Mouse (Mus musculus) gastrocnemius, adult 8-10 months (tissue): ENCODE measurements around the gene Ulbp1. TPM values are rescaled to one million over a fixed set of nuclear protein-coding genes. Genes with fewer than 3 reads are reported as not detected.
"Not testable (repeated sequence)": the region's sequence is repeated elsewhere in the genome, so short reads cannot be mapped to it uniquely, and the experiment has no call there.

ENCODE experiments used
- DNase-seq, 2 experiments: peaks; one replicate each; pipeline ENCODE4 v3.0.0; 2022; ENCODE audit warnings: low spot score in 2 of 2
- total RNA-seq, 4 experiments: library from RNA; stranded (reverse); gene quantifications; 2 replicates each; pipeline ENCODE4 v1.2.4; 2022

Gene Ulbp1
- total RNA-seq = under 1 TPM in 3 of 4 experiments, not detected in 1; 0.05 to 0.13 (median 0.12) TPM

GRCm38 (mm10) chr10:7473197-7473889 is at the start of gene Ulbp1:
Gene Ulbp1 (minus strand): TSS chr10:7473638.
- DNase-seq = peak; percentile 17 to 19

- not testable (repeated sequence) for DNase-seq
These were observed 24.7 kb upstream of the Ulbp1 start for GRCm38 (mm10) chr10:7498180-7498579.

GRCm38 (mm10) chr10:7492384-7492783 is 18.9 kb upstream of the Ulbp1 start:
- not testable (repeated sequence) for DNase-seq

DNA sequence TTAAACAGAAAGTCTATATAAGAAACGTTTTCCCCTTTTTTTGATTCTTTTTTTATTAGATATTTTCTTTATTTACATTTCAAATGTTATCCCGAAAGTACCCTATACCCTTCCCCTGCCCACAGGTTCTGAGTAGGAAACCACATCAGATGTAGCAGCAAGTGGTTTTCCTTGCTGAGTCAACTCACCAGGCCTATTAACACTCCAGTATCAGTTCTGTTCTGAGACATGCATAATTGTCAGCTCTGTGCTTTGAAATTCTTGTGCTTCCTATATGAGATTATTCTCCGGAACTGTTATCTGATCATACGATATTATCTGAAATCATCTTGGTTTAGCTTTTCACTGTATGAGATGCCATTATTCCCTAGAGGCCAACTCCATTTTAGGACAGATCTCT is 10.2 kb upstream of the Ulbp1 start:
- no peak for DNase-seq

DNA sequence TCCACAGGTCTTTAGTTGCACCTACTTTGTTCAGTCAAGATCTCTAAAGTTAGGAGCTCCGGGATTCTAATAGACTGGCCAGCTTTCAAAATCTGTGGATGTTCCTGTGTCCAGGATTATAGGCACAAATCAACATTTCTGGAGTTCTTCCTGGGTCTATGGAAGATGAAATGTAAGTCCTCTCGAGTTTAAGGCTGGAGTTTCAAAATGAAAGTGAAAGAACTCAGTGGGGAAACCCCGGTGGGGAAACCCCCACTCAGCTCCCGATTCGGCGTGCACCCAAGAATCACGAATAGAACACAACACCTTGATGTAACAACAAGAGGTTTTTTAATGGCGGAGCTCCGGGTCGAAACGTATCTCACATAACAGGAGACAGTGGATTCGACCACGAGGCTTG is 787 bp upstream of the Ulbp1 start:
- DNase-seq = not testable (repeated sequence)

- DNase-seq = no peak
These were observed 1.8 kb downstream of the Ulbp1 start for GRCm38 (mm10) chr10:7471664-7472063.

DNA sequence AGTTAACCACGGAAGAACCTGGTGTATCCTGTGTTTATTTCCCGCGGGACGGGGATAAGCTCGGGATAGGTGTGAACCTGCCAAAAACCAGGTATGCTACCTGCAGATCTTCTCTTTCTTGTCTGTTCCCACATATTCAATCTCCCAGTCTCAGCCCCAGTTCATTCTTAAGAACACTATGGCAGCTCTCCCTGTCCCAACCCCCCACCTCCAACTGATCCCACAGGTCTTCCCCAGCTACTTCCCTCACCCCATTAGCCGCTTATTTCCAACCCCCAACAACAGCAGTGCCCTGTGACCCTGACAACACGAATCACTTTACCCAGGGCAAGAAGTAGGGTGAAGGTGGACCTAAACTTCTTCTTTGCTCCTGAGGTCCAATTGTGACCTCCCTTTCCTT is 3.0 kb downstream of the Ulbp1 start:
- DNase-seq = no peak

DNA sequence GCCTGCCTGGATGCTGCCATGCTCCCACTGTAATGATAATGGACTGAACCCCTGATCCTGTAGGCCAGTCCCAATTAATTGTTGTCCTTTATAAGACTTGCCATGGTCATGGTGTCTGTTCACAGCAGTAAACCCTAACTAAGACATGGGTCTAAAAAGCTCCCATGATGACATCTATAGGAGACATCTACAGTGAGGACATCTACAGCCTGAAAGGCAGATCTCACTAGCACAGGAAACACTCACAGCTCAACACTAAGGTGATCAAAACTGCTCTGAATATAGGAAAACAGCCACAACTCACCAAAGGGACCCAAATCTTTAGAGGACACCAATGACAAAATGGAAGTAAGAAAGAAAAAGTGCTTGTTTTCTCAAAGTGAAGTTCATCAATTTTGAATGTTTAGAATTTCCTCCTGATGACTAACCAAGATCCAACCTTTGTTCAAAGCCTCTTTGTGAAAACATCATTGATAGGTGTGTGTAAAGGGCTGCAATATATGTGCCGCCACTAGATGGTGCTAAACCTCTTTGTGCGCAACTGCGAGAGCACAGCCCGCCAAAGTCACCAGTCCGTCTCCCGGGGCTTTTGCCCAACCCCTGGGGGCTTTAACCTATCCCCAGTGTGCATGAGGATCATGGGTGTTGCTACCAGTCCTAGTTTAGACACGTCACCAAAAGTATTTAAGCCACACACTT is 3.6 kb downstream of the Ulbp1 start:
- peak; percentile 14 to 29 for DNase-seq

- DNase-seq = no peak
These were observed 11.4 kb downstream of the Ulbp1 start for GRCm38 (mm10) chr10:7462006-7462405.

DNA sequence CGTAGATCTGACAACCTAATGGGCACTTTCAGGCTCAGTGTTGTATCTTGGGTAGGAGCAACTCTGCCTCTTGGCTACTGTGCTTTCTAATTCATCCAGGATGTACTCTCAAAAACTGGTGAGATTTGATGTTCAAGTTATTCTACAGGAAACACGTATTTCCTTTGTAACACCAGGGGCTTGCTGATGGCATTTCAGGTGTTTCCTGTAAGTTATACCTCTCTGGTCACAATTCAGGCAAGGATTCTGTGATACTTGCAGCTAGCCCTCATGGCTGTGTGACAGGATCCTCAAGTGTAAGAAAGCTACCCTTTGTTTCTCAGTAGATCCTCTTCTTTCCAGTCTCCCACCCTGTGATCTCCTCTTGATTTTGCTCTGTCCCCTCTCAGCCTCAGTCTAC is 34.5 kb downstream of the Ulbp1 start:
- no peak for DNase-seq

DNA sequence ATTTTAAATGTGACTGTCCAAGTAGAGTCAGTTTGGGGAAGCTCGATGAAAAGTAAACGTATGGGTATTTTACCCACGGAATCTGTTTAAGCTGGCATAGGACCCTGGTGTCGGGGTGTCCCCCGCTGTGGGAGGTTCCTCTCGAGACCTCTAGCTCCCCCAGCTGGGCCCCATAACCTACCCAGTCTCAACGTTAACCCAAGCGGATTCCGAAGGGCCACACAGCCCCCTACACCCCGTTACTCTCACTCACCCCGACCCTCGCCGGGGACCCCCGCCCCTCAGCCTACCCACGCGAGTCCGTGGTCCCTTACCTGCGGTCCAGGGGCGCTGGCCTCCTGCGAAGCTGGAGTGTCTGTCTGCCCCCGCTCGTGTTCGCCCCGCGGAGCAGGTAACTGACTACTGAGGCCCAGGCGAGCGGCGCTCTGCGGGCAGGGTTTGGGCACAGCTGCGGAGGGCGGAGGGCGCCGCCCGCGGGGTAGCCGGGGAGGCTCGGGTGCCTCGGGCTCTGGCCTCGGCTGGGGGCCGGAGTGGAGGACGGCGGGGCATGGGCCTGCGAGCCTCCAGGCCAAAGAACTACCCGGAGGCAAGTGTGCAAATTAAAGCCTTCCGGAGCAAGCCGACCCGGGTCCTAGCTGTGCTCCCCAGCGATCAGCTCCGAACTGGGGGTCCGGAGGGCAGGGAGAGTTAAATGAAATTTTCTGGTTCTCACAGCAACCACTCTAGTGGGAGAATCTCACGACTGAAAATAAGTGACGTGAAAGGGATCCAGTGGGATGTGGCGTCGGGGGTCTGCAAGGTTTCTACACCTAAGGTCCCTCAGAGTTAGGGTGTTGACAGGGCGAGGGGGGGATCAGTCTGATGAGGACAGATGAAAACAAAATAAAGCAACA is 80.0 kb downstream of the Ulbp1 start:
- no peak for DNase-seq

- no peak for DNase-seq
These were observed 81.2 kb downstream of the Ulbp1 start for GRCm38 (mm10) chr10:7391935-7392930.

DNA sequence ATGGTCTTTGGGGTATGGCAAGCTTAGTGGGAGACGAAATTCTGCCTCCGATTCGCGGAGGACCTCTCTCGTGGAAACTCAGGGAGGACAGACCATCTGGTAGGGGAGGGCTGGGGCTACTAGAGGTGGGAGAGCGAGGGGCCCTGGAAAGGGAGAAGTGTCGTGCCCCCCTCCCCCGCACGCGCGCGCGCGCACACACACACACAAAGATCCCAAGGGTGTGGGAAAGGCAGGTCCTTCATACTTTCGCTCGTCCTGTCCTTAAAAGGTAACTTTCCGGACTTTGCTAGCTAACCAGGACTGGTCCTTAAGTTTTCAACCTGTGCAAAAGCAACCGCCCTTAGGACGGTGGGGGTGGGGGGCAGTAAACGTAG is 81.9 kb downstream of the Ulbp1 start:
- no peak for DNase-seq

DNA sequence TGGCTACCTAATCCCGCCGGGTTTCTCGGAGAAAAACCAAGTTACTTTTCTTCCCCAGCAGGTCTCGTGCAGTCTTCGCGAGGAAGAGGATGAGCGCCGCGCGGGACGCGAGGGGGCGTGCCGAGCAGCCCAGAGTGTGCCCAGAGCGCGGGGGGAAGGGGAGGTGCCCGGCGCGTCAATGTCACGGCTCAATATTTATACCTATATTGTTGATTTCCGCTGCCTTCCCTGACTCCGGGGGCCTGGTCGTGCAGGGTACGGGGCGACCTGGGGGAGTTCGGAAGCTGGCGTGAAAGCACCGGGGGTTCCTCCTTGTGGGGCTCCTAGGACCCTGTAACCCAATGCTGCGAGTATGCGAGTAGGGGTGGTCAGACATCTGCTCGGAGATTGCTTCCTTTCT is 82.3 kb downstream of the Ulbp1 start:
- no peak for DNase-seq

Other genes starting within 250 kb of the Ulbp1 start
- gene Lrp11, start 116.2 kb upstream of the Ulbp1 start, total RNA-seq = 1 to 10 TPM in 3 of 4 experiments, under 1 TPM in 1; 0.99 to 1.3 (median 1.1) TPM
- 1 to 10 TPM; 5.4 to 6.5 (median 5.7) TPM for gene Nup43, start 193.9 kb upstream of the Ulbp1 start, total RNA-seq
- gene Pcmt1, start 207.5 kb upstream of the Ulbp1 start, total RNA-seq = 100 to 1,000 TPM; 111 to 131 (median 116) TPM
- gene Lats1, start 207.6 kb upstream of the Ulbp1 start, total RNA-seq = 10 to 100 TPM in 3 of 4 experiments, 1 to 10 TPM in 1; 9.4 to 11.4 (median 10.3) TPM